Mouse (Mus musculus) midbrain, postnatal 0 days (tissue): Measurements from ENCODE around the gene Col23a1. TPM values are rescaled to one million over a fixed set of nuclear protein-coding genes. Genes with fewer than 3 reads are reported as not detected.
A peak's percentile ranks its signal among the peaks of the same experiment; 100 is the strongest.

Experiments
- ATAC-seq: fragments of 200-750 bp; cut with Nextera tagmentation; 2 replicates; pipeline ENCODE4 v1.8.0; 2017; ENCODE audit warnings: moderate number of reproducible peaks, mild to moderate bottlenecking, moderate TSS enrichment, moderate library complexity; ENCODE audit not compliant: low FRiP score
- DNase-seq: peaks from one replicate; pipeline ENCODE4 v3.0.0-alpha.2; 2015; ENCODE audit warnings: low spot score
- H3K27ac ChIP-seq: fragments of 300-500 bp; sonication (generic); 2 replicates; pipeline ENCODE4 v1.5.1; 2014; ENCODE audit warnings: low read depth, mild to moderate bottlenecking, low read length, mixed read lengths
- H3K27me3 ChIP-seq: fragments of 300-500 bp; sonication (generic); 2 replicates; pipeline ENCODE4 v1.6.1; 2014; ENCODE audit warnings: low read length, control low read depth, mixed read lengths; ENCODE audit not compliant: insufficient read depth
- H3K36me3 ChIP-seq: fragments of 300-500 bp; sonication (generic); 2 replicates; pipeline ENCODE4 v1.6.1; 2014; ENCODE audit warnings: low read length, control low read depth, mixed read lengths; ENCODE audit not compliant: insufficient read depth
- H3K4me1 ChIP-seq: fragments of 300-500 bp; sonication (generic); 2 replicates; pipeline ENCODE4 v1.6.1; 2014; ENCODE audit warnings: mild to moderate bottlenecking, control low read depth, antibody characterized with exemption, low read length, mixed read lengths; ENCODE audit not compliant: insufficient read depth
- H3K4me2 ChIP-seq: fragments of 300-500 bp; sonication (generic); 2 replicates; pipeline ENCODE4 v1.6.1; 2014; ENCODE audit warnings: low read depth, mild to moderate bottlenecking, low read length, mixed read lengths; ENCODE audit not compliant: poor library complexity, severe bottlenecking
- H3K4me3 ChIP-seq: fragments of 300-500 bp; sonication (generic); 2 replicates; pipeline ENCODE4 v1.5.1; 2014; ENCODE audit warnings: low read depth, mild to moderate bottlenecking, low read length, moderate library complexity
- H3K9ac ChIP-seq: fragments of 300-500 bp; sonication (generic); replicated peaks from 2 replicates; pipeline ENCODE4 v1.6.1; 2014; ENCODE audit warnings: mild to moderate bottlenecking, low read length, moderate library complexity, mixed read lengths; ENCODE audit not compliant: poor library complexity, severe bottlenecking
- H3K9me3 ChIP-seq: fragments of 300-500 bp; sonication (generic); 2 replicates; pipeline ENCODE4 v1.6.1; 2016; ENCODE audit warnings: low read length, control low read depth
- CTCF ChIP-seq: IDR thresholded peaks from 2 replicates; pipeline ENCODE4 v1.5.1; 2016; ENCODE audit warnings: antibody characterized with exemption, mild to moderate bottlenecking
- WGBS: fragments of 180-500 bp; shearing (Covaris S2); extraction: QIAGEN DNeasy Blood & Tissue Kit; methylation state at CpG from one replicate; pipeline ENCODE4 v1.1.7; 2014; 5-methylcytosine and 5-hydroxymethylcytosine counted together
- polyA plus RNA-seq: library from polyadenylated mRNA; unstranded; fragments of >200 nt; fragmentation: Nextera tagmentation; extraction: Ambion mirVana; gene quantifications from 2 replicates; pipeline ENCODE4 v1.2.1, GENCODE M21; 2015
- total RNA-seq: library from RNA; depleted of rRNA; stranded (reverse); fragments of >200 nt; gene quantifications from 2 replicates; pipeline ENCODE4 v1.2.3, GENCODE M21; 2014

Col23a1 gene
- total and polyA plus RNA-seq, 2 experiments from 2014 or later, result 4.5 to 13.5 TPM

GRCm38 (mm10) chr11:51453742-51454141 lies 164.0 kb downstream of the Col23a1 start:
- Histone ChIP-seq H3K9me3 (no peaks in the 10 kb centered on the region), H3K27me3 (no peaks in the 10 kb centered on the region), H3K36me3 (no peaks in the 10 kb centered on the region), H3K9ac (no peak overlapping the region), H3K4me3 (no peak overlapping the region), H3K4me1 (0 out of 2 replicates have a peak, but pooled peaks cover under 1% of the 10 kb centered on the region), H3K4me2 (no peak overlapping the region), H3K27ac (no peak overlapping the region)
- no peak for DNase-seq
- no peak for ATAC-seq
- 85% methylated on average over 9 of the region's 9 CpGs for WGBS
- no peak for TF ChIP-seq CTCF

- no peak for ATAC-seq
- Histone ChIP-seq H3K9me3 (no peaks in the 10 kb centered on the region), H3K36me3 (no peaks in the 10 kb centered on the region), H3K27ac (no peak overlapping the region), H3K4me2 (no peak overlapping the region), H3K27me3 (no peaks in the 10 kb centered on the region), H3K4me1 (0 out of 2 replicates have a peak, but pooled peaks cover 6% of the 10 kb centered on the region), H3K9ac (no peak overlapping the region), H3K4me3 (no peak overlapping the region)
- no peak for TF ChIP-seq CTCF
- DNase-seq, result no peak
Measured at GRCm38 (mm10) chr11:51455501-51455900, 165.8 kb downstream of the Col23a1 start.

GRCm38 (mm10) chr11:51457624-51458023 lies 167.9 kb downstream of the Col23a1 start:
- no peak overlapping the region for H3K27ac ChIP-seq
- H3K9me3 ChIP-seq, result no peaks in the 10 kb centered on the region
- DNase-seq, result no peak
- H3K27me3 ChIP-seq, result no peaks in the 10 kb centered on the region
- 67% methylated on average over 5 of the region's 5 CpGs for WGBS
- no peak for ATAC-seq
- no peak overlapping the region for H3K9ac ChIP-seq
- 0 out of 2 replicates have a peak, but pooled peaks cover 6% of the 10 kb centered on the region for H3K4me1 ChIP-seq
- no peak for TF ChIP-seq CTCF
- H3K4me3 ChIP-seq, result no peak overlapping the region
- no peaks in the 10 kb centered on the region for H3K36me3 ChIP-seq
- H3K4me2 ChIP-seq, result no peak overlapping the region

GRCm38 (mm10) chr11:51458649-51459048 lies 168.9 kb downstream of the Col23a1 start:
- WGBS, result 79% methylated on average over 4 of the region's 4 CpGs
- Histone ChIP-seq H3K4me3 (no peak overlapping the region), H3K9ac (no peak overlapping the region), H3K27ac (no peak overlapping the region), H3K4me1 (0 out of 2 replicates have a peak, but pooled peaks cover 6% of the 10 kb centered on the region), H3K9me3 (no peaks in the 10 kb centered on the region), H3K36me3 (no peaks in the 10 kb centered on the region), H3K27me3 (no peaks in the 10 kb centered on the region), H3K4me2 (no peak overlapping the region)
- DNase-seq (no peak), ATAC-seq (no peak)
- TF ChIP-seq CTCF, result no peak

- H3K36me3 ChIP-seq, result no peaks in the 10 kb centered on the region
- H3K4me2 ChIP-seq, result no peak overlapping the region
- ATAC-seq (peak; percentile 82), DNase-seq (peak; percentile 84)
- H3K27ac ChIP-seq, result peak overlapping the region; percentile 39; the same call in 1 of the 2 replicates
- H3K9ac ChIP-seq, result no peak overlapping the region
- TF ChIP-seq CTCF, result no peak
- WGBS, result 20% methylated on average over 8 of the region's 8 CpGs
- H3K9me3 ChIP-seq, result no peaks in the 10 kb centered on the region
- no peak overlapping the region for H3K4me3 ChIP-seq
- 0 out of 2 replicates have a peak, but pooled peaks cover 6% of the 10 kb centered on the region for H3K4me1 ChIP-seq
- no peaks in the 10 kb centered on the region for H3K27me3 ChIP-seq
Measured at GRCm38 (mm10) chr11:51459569-51460043, 169.9 kb downstream of the Col23a1 start.

GRCm38 (mm10) chr11:51468737-51469136 lies 179.0 kb downstream of the Col23a1 start:
- no peaks in the 10 kb centered on the region for H3K4me1 ChIP-seq
- no peak for TF ChIP-seq CTCF
- H3K4me3 ChIP-seq, result no peak overlapping the region
- H3K27ac ChIP-seq, result no peak overlapping the region
- no peaks in the 10 kb centered on the region for H3K36me3 ChIP-seq
- no peaks in the 10 kb centered on the region for H3K27me3 ChIP-seq
- DNase-seq (no peak), ATAC-seq (no peak)
- no peaks in the 10 kb centered on the region for H3K9me3 ChIP-seq
- 85% methylated on average over 6 of the region's 6 CpGs for WGBS
- no peak overlapping the region for H3K4me2 ChIP-seq
- H3K9ac ChIP-seq, result no peak overlapping the region
